19 mouse cellular contexts compared by ENCODE assay signal in genomic region chr12:12716691-12717090, GRCm38 (mm10).
DNase-seq lines count a peak whose midpoint lies in the region; ATAC-seq and TF ChIP-seq lines count a peak whose summit lies in the region.
"Had no signal": no experiment of that assay in that cellular context is flagged by ENCODE, and none has a peak within 500 bp of the region (broad histone marks: within the 10 kb centered on the region; RNA-seq: fewer than 3 reads in every experiment).

No protein-coding gene starts in this region.

- 80% methylated on average over 9 of the region's 9 CpGs for WGBS in embryonic facial prominence, embryonic 15.5 days

- H3K36me3 ChIP-seq in embryonic facial prominence, embryonic 15.5 days, result no peaks in the 10 kb centered on the region
- H3K36me3 ChIP-seq: neural tube, embryonic 13.5 days had no signal

- no peak overlapping the region for H3K9ac ChIP-seq in embryonic facial prominence, embryonic 15.5 days
- H3K9ac ChIP-seq: neural tube, embryonic 13.5 days had no signal

- no peak overlapping the region for H3K4me3 ChIP-seq in embryonic facial prominence, embryonic 15.5 days (replicated peaks)
- H3K4me3 ChIP-seq: heart, adult 2 months; neural tube, embryonic 13.5 days had no signal

- TF ChIP-seq CTCF in brain, embryonic 14.5 days (IDR thresholded peaks at IDR 0.05; ENCODE audit: borderline replicate concordance, extremely low read depth, insufficient read depth, insufficient read length), result no peak

- 0 out of 2 replicates have a peak overlapping the region, but pooled peaks have one; percentile 17 for H3K27ac ChIP-seq in embryonic facial prominence, embryonic 15.5 days (replicated peaks)
- H3K27ac ChIP-seq: heart, adult 2 months; kidney, postnatal 0 days; neural tube, embryonic 13.5 days had no signal

- no peak overlapping the region for H3K4me2 ChIP-seq in embryonic facial prominence, embryonic 15.5 days (replicated peaks)
- H3K4me2 ChIP-seq: neural tube, embryonic 13.5 days had no signal

- peaks cover 3% of the 10 kb centered on the region; the same call in 1 of the 2 replicates for H3K27me3 ChIP-seq in embryonic facial prominence, embryonic 15.5 days
- H3K27me3 ChIP-seq: neural tube, embryonic 13.5 days had no signal

- peak; percentile 39 for DNase-seq in layer of hippocampus, adult 11-12 months (ENCODE audit: low spot score)
- no peak for DNase-seq in layer of hippocampus, adult 9-10 months (ENCODE audit: low spot score)
- peak; percentile 48 for DNase-seq in brain, embryonic 14.5 days (ENCODE audit: low read depth)
- peak; percentile 55 for DNase-seq in layer of hippocampus, adult 9-11 months
- DNase-seq: adrenal gland, adult 2 months; cerebellum, adult 11 months; embryo, embryonic 11 days; gastrocnemius, postnatal 25 days; heart, adult 2 months; heart, postnatal 36 days; kidney, adult 11 months; liver; lung, postnatal 10 days; midbrain, embryonic 14.5 days had no signal

- no peaks in the 10 kb centered on the region for H3K9me3 ChIP-seq in embryonic facial prominence, embryonic 15.5 days (replicated peaks)
- H3K9me3 ChIP-seq: neural tube, embryonic 13.5 days had no signal

- ATAC-seq in embryonic facial prominence, embryonic 15.5 days (ENCODE audit: insufficient number of reproducible peaks, low FRiP score, low TSS enrichment, low read depth), result no peak
- ATAC-seq in CD4-positive, CD25-positive, alpha-beta regulatory T cell, adult 4 months, result no peak
- ATAC-seq in erythroblast, adult 5-6 weeks (replicated peaks; ENCODE audit: low FRiP score, poor library complexity, severe bottlenecking), result no peak

- TF ChIP-seq POLR2A in brain, embryonic 14.5 days (IDR thresholded peaks at IDR 0.05; ENCODE audit: borderline replicate concordance, extremely low read depth, insufficient read depth, insufficient read length, poor library complexity, severe bottlenecking), result no peak

- H3K4me1 ChIP-seq in embryonic facial prominence, embryonic 15.5 days, result peaks cover 12% of the 10 kb centered on the region
- H3K4me1 ChIP-seq: neural tube, embryonic 13.5 days had no signal
